Mouse (Mus musculus): ENCODE results near the gene Gm42715.

Gene Gm42715

GRCm38 (mm10) chr7:127564381-127565150 is 45.2 kb downstream of the Gm42715 start:
- in situ Hi-C loops (cut with MboI; ENCODE audit: low pct_unique_long_range_greater_than_20kb in 1 of 2, low sequenced_read_pairs in 2 of 2, unreplicated experiment in 1 of 2): loop anchor here in 1 of 2 experiments (5.0 kb wide), 1 partner anchor 37 kb away; no protein-coding TSS in a partner anchor

GRCm38 (mm10) chr7:127572895-127573471 is 53.6 kb downstream of the Gm42715 start, which contains the start of gene Phkg2:
Gene Phkg2, plus strand, starts transcription at chr7:127573340.
- in situ Hi-C loops (cut with MboI; ENCODE audit: low pct_unique_long_range_greater_than_20kb in 1 of 2, low sequenced_read_pairs in 2 of 2, unreplicated experiment in 1 of 2): no loop called here

- in situ Hi-C loops (cut with MboI; ENCODE audit: low pct_unique_long_range_greater_than_20kb in 1 of 2, low sequenced_read_pairs in 2 of 2, unreplicated experiment in 1 of 2): no loop called here
These were observed 54.2 kb downstream of the Gm42715 start for GRCm38 (mm10) chr7:127573503-127574008.

GRCm38 (mm10) chr7:127574115-127574514 is 54.7 kb downstream of the Gm42715 start:
- in situ Hi-C loops (cut with MboI; ENCODE audit: low pct_unique_long_range_greater_than_20kb in 1 of 2, low sequenced_read_pairs in 2 of 2, unreplicated experiment in 1 of 2): no loop called here

- in situ Hi-C loops (cut with MboI; ENCODE audit: low pct_unique_long_range_greater_than_20kb in 1 of 2, low sequenced_read_pairs in 2 of 2, unreplicated experiment in 1 of 2): no loop called here
These were observed 63.9 kb downstream of the Gm42715 start for GRCm38 (mm10) chr7:127583260-127583659.

GRCm38 (mm10) chr7:127585031-127585430 is 65.6 kb downstream of the Gm42715 start:
- in situ Hi-C loops (cut with MboI; ENCODE audit: low pct_unique_long_range_greater_than_20kb in 1 of 2, low sequenced_read_pairs in 2 of 2, unreplicated experiment in 1 of 2): no loop called here

- in situ Hi-C loops (cut with MboI; ENCODE audit: low pct_unique_long_range_greater_than_20kb in 1 of 2, low sequenced_read_pairs in 2 of 2, unreplicated experiment in 1 of 2): no loop called here
These were observed 66.8 kb downstream of the Gm42715 start for GRCm38 (mm10) chr7:127586149-127586548.

- in situ Hi-C loops (cut with MboI; ENCODE audit: low pct_unique_long_range_greater_than_20kb in 1 of 2, low sequenced_read_pairs in 2 of 2, unreplicated experiment in 1 of 2): no loop called here
These were observed 67.8 kb downstream of the Gm42715 start for GRCm38 (mm10) chr7:127587196-127587595.

GRCm38 (mm10) chr7:127588011-127588871 is 68.9 kb downstream of the Gm42715 start, which contains the start of the genes Ccdc189 and Rnf40:
Gene Ccdc189, minus strand, starts transcription at chr7:127588595.
Gene Rnf40, plus strand, starts transcription at chr7:127588767.
- in situ Hi-C loops (cut with MboI; ENCODE audit: low pct_unique_long_range_greater_than_20kb in 1 of 2, low sequenced_read_pairs in 2 of 2, unreplicated experiment in 1 of 2): no loop called here

- in situ Hi-C loops (cut with MboI; ENCODE audit: low pct_unique_long_range_greater_than_20kb in 1 of 2, low sequenced_read_pairs in 2 of 2, unreplicated experiment in 1 of 2): no loop called here
These were observed 69.5 kb downstream of the Gm42715 start for GRCm38 (mm10) chr7:127588901-127589300.

- in situ Hi-C loops (cut with MboI; ENCODE audit: low pct_unique_long_range_greater_than_20kb in 1 of 2, low sequenced_read_pairs in 2 of 2, unreplicated experiment in 1 of 2): no loop called here
These were observed 70.3 kb downstream of the Gm42715 start for GRCm38 (mm10) chr7:127589637-127590036.

GRCm38 (mm10) chr7:127591108-127591507 is 71.7 kb downstream of the Gm42715 start:
- in situ Hi-C loops (cut with MboI; ENCODE audit: low pct_unique_long_range_greater_than_20kb in 1 of 2, low sequenced_read_pairs in 2 of 2, unreplicated experiment in 1 of 2): no loop called here

- in situ Hi-C loops (cut with MboI; ENCODE audit: low pct_unique_long_range_greater_than_20kb in 1 of 2, low sequenced_read_pairs in 2 of 2, unreplicated experiment in 1 of 2): no loop called here
These were observed 73.2 kb downstream of the Gm42715 start for GRCm38 (mm10) chr7:127592575-127592974.

- in situ Hi-C loops (cut with MboI; ENCODE audit: low pct_unique_long_range_greater_than_20kb in 1 of 2, low sequenced_read_pairs in 2 of 2, unreplicated experiment in 1 of 2): no loop called here
These were observed 77.4 kb downstream of the Gm42715 start for GRCm38 (mm10) chr7:127596747-127597146.

GRCm38 (mm10) chr7:127600612-127601011 is 81.2 kb downstream of the Gm42715 start:
- in situ Hi-C loops (cut with MboI; ENCODE audit: low pct_unique_long_range_greater_than_20kb in 1 of 2, low sequenced_read_pairs in 2 of 2, unreplicated experiment in 1 of 2): no loop called here

GRCm38 (mm10) chr7:127601735-127602134 is 82.4 kb downstream of the Gm42715 start:
- in situ Hi-C loops (cut with MboI; ENCODE audit: low pct_unique_long_range_greater_than_20kb in 1 of 2, low sequenced_read_pairs in 2 of 2, unreplicated experiment in 1 of 2): no loop called here

GRCm38 (mm10) chr7:127602903-127603302 is 83.5 kb downstream of the Gm42715 start:
- in situ Hi-C loops (cut with MboI; ENCODE audit: low pct_unique_long_range_greater_than_20kb in 1 of 2, low sequenced_read_pairs in 2 of 2, unreplicated experiment in 1 of 2): no loop called here

GRCm38 (mm10) chr7:127604256-127604655 is 84.9 kb downstream of the Gm42715 start:
- in situ Hi-C loops (cut with MboI; ENCODE audit: low pct_unique_long_range_greater_than_20kb in 1 of 2, low sequenced_read_pairs in 2 of 2, unreplicated experiment in 1 of 2): no loop called here

- in situ Hi-C loops (cut with MboI; ENCODE audit: low pct_unique_long_range_greater_than_20kb in 1 of 2, low sequenced_read_pairs in 2 of 2, unreplicated experiment in 1 of 2): no loop called here
These were observed 87.8 kb downstream of the Gm42715 start for GRCm38 (mm10) chr7:127607150-127607549.
